Mouse (Mus musculus) kidney, adult 11 months (tissue): Measurements from ENCODE around the gene Ucp2.

Source experiments
- DNase-seq: peaks from one replicate; pipeline ENCODE4 v3.0.0; 2022

Ucp2 gene

DNA sequence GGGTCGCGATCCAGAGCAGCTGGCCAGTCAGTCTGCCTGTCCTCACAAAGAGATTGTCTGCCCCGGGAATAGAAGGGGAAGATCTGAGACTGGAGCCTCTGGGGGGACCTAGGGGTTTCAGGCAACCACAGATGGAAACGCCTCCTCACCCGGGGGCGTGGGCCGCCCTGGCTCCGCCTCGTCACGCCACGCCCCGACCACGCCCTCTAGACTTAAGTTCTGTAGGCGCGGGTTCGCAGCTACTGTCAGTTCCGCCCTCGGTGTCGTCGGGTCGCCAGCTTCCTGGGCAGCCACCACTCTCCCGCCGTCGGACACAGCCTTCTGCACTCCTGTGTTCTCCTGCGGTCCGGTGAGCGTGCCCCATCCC lies at the start of gene Ucp2:
TSS of gene Ucp2 (plus strand) at position 221 of the 367 bp plus-strand sequence.
- peak; percentile 78 for DNase-seq

DNA sequence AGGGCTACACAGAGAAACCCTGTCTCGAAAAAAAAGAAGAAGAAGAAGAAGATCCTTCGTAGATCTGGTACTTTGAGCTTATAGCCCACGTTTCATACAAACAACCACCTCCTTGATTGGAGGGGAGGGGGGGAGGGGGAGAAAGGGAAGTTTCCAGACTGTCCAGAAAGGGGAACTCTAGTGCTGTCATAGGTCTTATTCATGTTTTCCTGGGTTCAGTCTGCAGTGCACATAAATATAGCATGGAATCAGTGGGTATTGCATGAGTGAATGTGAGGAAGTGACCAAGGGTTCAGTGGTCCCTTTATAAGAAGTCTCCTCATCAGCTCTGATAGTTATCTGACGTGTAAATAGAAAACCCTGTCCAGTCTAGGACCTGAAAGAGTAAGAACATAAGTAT lies 49.4 kb upstream of the Ucp2 start:
- no peak for DNase-seq

DNA sequence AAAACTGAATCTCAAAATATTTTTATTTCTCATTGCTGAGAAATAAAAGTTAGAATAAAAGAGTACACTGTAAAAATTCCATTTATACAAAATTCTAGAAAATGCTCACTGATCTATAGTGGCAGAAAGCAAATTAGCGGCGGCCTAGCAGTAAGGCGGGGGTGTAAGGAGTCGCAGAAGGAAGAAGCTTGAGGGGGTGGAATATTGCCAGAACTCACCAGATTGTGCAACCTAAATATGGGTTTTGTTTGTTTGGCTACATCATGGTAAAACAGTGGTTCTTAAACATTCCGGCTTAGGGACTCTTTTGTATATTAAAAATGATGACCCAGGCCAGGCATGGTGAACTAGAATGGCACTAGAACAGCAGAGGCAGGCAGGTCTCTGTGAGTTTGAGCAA lies 46.9 kb upstream of the Ucp2 start:
- no peak for DNase-seq

- no peak for DNase-seq
Measured at GRCm38 (mm10) chr7:100448530-100448929, 44.6 kb upstream of the Ucp2 start.

DNA sequence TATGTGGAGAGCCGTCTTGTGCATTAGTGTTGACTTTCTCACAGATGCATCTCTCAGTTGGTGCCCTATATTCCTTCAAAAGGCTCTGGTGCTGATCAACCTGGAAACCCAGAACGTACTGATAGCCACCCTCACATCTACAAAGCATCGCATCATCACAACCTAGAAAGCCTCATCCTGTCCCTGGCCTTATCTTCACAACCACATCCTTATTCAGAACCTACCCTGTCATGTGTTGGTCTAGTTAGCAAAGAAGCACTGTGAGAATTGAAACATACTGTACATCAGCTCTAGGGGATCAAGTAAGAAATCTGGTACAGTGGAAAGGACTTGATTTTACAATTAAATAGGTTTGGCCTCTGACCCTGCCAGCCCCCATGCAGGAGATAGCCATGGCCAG lies 44.2 kb upstream of the Ucp2 start:
- DNase-seq: no peak

DNA sequence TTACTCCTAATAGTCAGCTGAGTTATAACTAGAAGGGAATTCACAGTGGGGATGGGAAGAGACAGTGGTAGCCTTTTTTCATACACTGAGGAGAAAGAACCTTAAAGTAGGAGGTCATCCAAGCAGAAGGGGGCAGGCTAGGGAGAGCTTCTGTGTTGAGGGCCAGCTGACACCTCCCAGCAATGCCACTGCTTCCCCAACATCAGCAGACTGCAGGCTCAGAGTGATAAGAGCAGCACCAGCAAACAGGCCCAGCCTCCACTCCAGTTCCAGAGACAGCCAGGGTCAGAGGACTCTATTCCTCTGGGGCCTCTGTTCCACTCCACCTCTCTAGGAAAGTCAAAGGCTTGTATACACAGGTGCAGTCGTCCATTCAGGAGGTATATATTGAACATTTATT lies 35.0 kb upstream of the Ucp2 start:
- no peak for DNase-seq

DNA sequence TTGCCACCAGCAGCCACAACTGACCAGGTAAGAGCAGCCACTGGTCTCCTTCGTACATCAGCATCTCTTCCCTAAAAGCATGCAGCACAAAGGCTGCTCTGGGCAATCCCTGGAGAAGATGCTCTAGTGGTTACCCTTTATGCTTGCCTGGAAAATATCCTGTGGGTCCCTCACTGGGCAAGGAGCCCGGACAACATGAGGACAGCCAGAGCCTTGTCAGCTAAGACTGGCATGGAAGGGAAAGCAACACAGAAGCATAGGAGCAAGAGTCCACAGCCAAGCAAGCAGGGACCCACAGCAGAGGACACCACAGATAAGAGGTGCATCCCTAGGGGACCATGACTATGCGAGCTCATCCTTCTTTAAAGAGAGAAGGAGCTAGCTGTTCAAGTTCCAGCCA lies 33.3 kb upstream of the Ucp2 start:
- no peak for DNase-seq

- DNase-seq: peak; percentile 84
Measured at GRCm38 (mm10) chr7:100461621-100462151, 31.5 kb upstream of the Ucp2 start.

DNA sequence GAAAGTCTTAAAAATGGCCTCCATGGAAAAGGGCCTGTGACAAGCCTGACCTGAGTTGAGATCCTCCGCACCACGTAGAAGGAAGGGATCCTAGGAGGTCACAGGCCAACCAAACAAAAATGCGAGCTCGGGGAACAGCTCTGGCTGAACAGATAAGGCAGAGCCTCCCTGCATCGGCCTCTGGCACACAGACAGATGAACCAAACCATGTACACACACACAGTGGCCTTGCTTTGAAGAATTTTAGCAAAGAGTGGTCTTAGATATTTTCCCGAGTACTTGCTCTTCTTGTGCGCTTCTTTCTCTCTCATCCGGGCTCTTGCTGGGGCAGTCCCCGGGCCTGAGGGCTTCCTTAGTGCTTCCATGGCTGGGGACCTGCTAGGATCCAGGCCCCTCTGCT lies 29.9 kb upstream of the Ucp2 start:
- no peak for DNase-seq

DNA sequence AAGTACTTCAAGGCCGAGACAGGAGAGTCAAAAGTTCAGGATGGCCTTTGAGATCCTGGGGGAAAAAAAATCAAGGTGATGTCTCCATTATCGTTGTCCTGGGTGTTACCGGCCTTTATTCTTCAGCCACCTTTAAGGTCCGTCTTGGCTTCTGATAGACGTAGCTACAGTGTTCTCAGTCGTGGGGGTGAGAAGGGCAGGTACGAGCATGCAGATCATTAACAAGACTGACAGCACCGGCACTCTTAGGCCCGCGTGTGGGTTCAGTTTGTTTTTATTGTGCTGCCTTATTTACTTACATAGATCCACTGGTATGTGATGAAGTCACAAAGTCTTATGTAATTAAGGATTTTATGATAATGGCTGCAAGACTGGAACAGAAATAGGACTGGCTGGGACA lies 29.4 kb upstream of the Ucp2 start:
- DNase-seq: peak; percentile 72

- no peak for DNase-seq
Measured at GRCm38 (mm10) chr7:100464248-100464647, 28.9 kb upstream of the Ucp2 start.

DNA sequence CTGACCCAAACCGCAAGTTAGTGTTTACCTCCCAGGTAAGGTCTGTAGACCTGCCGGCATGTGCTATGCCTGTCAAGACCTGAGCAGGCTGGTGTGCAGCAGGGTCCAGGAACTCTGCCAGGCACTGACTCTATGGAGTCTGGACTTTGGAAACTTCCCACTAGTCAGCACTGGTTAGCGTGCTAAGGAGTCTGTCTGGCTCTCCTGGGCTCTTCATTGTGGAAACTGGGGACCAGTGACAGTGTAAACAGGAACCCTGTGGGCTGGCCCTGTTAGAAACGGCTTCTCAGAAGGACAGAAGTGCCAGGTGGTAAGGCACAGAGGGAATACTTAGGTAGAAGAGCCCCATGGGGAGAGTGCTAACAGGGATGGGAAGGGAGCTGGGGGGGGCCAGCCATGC lies 27.9 kb upstream of the Ucp2 start:
- DNase-seq: peak; percentile 89

DNA sequence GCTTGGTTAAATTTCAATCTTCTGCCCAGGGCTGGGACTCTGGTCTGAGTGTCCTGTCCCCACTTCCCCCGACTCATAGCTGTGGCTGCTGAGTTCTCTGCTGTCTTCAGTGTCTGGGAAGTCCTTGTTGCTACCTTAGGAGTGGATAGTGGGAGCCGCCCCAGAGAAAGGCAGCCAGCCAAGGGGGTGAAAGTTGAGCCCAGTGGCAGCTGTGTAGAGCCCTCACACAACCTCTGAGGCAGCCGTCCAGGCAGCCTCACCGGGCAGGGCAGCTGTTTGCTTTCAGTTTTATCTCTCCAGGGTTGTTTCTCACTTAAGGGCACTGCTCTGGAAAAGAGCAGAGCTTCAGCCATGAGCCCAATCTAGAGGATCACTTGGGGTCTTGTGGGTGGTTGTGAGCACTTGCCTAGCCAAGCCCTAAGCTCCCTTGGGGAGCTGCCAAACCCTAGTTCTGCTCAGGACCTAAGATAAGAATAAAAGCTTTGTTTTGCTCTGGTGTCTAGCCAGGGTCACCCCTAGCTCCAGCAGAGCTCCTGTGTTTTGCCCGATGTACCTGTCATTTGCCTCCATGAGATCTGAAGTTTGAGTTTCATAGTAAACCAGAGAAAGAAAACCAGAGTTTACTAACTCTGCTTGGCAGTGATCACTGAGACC lies 27.4 kb upstream of the Ucp2 start:
- DNase-seq: peak; percentile 95

DNA sequence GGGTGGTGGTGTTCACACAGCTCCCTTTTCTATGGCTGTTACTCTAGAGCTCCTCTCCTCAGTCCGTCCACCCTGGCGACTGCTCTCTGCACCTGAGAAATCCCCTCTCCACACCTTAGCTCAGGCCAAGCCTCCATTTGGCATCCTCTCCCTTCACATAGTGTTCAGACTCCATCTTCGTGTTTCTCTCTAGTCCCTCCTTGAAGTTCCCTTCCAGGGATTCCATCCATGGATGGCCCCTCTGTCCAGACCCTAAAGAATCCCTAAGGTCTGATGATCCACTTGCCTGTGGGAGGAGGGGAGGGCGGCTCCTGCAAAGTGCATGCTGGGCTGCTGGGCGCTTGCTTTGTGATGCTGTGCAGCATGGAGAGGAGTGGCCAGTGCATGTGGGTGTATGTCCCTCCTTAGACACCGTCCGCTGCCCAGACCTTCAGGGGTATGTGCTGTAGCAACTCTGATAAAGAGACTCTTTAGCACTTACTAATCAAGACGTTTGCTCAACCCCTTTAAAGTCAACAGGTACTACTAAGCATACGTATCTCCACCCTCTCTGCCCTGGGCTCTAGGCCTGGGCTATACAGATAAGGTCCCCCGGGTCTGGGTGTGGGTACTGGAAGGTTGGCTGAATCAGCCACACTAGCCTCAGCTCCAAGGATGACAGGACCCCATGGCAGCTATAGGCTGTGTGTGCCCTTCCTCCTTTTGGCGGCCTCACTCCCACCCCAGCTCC lies 26.2 kb upstream of the Ucp2 start:
- DNase-seq: no peak

GRCm38 (mm10) chr7:100468761-100469160 lies 24.4 kb upstream of the Ucp2 start:
- no peak for DNase-seq

GRCm38 (mm10) chr7:100469502-100469901 lies 23.6 kb upstream of the Ucp2 start:
- no peak for DNase-seq

GRCm38 (mm10) chr7:100470796-100471406 lies 22.2 kb upstream of the Ucp2 start:
- DNase-seq: no peak

DNA sequence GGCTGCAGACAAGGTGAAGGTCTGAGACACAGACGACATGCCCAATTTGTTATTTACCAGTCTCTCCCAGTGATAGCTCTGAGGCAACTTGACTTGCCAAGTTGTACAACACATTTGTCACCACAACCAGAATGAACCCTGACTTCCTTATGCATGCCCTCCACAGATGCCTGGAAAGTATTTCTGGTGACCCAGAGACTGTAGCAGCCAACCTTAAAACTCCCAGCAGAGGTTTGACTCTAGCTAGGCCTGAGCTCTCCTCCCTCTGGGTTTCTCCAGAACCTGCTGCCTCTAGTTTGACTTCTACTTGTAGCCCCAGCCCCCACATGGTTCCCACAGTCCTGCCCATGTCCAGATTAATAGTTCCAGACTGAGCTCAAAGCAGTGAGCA lies 21.7 kb upstream of the Ucp2 start:
- no peak for DNase-seq

- no peak for DNase-seq
Measured at GRCm38 (mm10) chr7:100472777-100473176, 20.4 kb upstream of the Ucp2 start, which contains the start of gene Ucp3. TSS of gene Ucp3 (plus strand) at chr7:100472990.

DNA sequence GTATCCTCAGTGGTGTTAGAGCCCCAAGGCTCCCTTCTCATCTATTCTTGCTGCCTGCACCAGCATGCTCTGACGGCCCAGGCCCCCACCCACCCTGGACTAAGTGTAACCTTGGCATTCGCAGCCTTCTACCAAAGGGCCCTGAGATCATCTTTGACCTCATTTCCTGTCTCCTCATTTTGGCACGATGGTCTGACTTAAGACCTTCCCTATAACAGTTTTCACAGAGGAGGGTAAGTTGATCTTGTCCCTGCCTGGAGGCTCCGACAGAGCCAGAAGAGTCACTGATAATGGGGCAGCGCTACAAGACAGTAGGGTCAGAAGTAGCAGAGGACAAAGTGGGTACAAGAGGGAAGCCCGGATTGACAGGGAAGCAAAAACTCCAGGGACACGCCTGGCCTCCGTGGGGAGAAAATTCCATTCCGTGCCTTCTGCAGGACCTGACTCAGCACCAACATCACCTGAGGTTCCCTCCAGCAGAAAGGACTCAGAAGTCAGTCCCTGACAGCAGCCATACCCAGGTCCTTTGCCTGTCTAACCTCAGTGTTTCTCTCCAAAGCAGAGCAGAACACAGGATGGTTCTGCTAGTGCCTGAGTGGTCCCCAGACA lies 19.2 kb upstream of the Ucp2 start:
- DNase-seq: no peak

GRCm38 (mm10) chr7:100474680-100475079 lies 18.5 kb upstream of the Ucp2 start:
- DNase-seq: peak; percentile 80

DNA sequence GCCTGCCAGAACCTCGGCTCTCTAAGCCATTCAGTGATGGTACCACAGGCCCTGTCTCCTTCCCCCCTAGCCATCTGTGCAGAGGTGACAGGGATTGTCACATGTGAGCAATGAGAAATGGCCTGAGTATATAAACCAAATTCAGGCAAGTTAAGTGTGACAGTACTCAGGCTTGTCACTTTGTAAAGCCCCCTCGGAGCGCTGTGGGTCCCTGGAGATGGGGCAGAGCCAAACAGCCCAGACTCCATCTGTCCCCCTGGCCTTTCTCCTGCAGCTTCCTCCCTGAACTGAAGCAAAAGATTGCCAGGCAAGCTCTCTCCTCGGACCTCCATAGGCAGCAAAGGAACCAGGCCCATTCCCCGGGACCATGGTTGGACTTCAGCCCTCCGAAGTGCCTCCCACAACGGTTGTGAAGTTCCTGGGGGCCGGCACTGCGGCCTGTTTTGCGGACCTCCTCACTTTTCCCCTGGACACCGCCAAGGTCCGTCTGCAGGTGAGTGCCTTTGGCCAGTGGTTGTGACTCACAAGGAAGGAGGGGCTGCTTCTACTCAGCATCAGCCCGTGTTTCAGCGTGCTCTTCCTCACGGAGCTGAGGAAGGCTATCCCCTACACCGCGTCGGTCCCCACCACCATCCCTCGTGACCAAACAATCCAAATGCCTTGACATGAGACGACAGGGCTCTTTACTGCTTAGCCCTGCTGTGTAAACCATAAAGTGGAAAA lies 13.9 kb upstream of the Ucp2 start:
- no peak for DNase-seq

DNA sequence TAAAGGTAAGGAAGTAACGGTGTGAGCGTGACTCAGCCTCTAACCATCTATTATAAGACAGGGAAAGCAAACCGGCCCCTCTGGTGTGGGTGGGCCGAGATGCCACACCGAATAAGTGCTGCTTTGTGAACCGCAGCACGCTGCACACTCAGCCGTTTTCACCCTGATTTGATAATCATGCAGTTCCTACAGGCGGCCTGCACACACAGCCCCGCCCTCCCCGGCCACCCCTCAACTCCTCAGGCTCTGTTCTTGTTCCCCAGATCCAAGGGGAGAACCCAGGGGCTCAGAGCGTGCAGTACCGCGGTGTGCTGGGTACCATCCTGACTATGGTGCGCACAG lies 13.3 kb upstream of the Ucp2 start:
- DNase-seq: no peak
